Mouse (Mus musculus) heart, postnatal 0 days (tissue): ENCODE measurements around the gene Acap1.

Experiments
- CTCF ChIP-seq: IDR thresholded peaks from 2 replicates; pipeline ENCODE4 v1.5.1; 2016; ENCODE audit warnings: antibody characterized with exemption, control low read depth, low read depth
- EP300 ChIP-seq: IDR thresholded peaks from 2 replicates; pipeline ENCODE4 v1.6.1; 2016; ENCODE audit warnings: antibody characterized with exemption, low read depth

DNA sequence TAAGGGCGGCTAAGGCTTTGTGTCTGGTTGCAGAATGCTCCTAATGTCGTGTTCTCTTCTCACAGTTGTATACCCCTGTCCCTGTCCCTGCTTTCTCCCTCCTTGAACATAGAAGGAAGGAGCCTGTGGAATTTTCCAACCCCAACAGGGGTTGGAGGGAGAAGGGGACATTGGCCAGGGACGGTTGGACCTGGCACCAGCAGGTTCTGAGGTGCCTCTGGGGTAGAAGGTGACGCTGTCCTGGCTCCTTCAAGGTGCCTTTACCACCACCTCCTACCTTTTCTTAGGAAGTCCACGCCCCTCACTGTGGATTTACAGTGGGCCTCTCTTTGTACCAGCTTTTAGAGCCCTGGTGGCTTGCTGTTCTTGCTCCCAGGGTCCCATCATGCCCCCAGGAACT lies 42.5 kb upstream of the Acap1 start:
- TF ChIP-seq CTCF = no peak
- TF ChIP-seq EP300 = no peak
